Mouse (Mus musculus): ENCODE data around the gene Fgr. TPM values are rescaled to one million over a fixed set of nuclear protein-coding genes. Genes with fewer than 3 reads are reported as not detected.
"Not testable (repeated sequence)": the region's sequence is repeated elsewhere in the genome, so short reads cannot be mapped to it uniquely, and the experiment has no call there.

The Fgr gene
- polyA plus RNA-seq (2021), result not detected

- POLR2A ChIA-PET, result no interaction called here
- no peak for TF ChIP-seq CTCF (IDR thresholded peaks at IDR 0.05)
- H3K27me3 ChIP-seq, result no peaks in the 10 kb centered on the region
- CTCF ChIA-PET, result interaction anchor here (1.2 kb wide), 1 partner anchor 9 kb away, joined by 3 read pairs; no protein-coding TSS in a partner anchor
- DNase-seq (ENCODE audit: low read depth, low spot score) (no peak), ATAC-seq (no peak)
- in situ Hi-C loops (cut with MboI; ENCODE audit: low pct_unique_long_range_greater_than_20kb), result no loop called here
Measured at GRCm38 (mm10) chr4:132973814-132974398, at the start of gene Fgr. Fgr (plus strand) TSS chr4:132974095.

- H3K27me3 ChIP-seq; ATAC-seq; in situ Hi-C loops (cut with MboI; ENCODE audit: low pct_unique_long_range_greater_than_20kb); POLR2A ChIA-PET; DNase-seq (ENCODE audit: low read depth, low spot score): not testable (repeated sequence)
- CTCF ChIA-PET, result interaction anchor here (1.0 to 1.2 kb wide), 2 partner anchors 18 to 79 kb away, joined by 3 to 5 read pairs; no protein-coding TSS in a partner anchor
Measured at GRCm38 (mm10) chr4:132926520-132926919, 47.4 kb upstream of the Fgr start.

- ATAC-seq (no peak), DNase-seq (ENCODE audit: low read depth, low spot score) (no peak)
- no peaks in the 10 kb centered on the region for H3K27me3 ChIP-seq
- peak; percentile 61 for TF ChIP-seq CTCF (IDR thresholded peaks at IDR 0.05)
- ChIA-PET CTCF (interaction anchor here (0.8 to 1.7 kb wide), 7 partner anchors 10 to 107 kb away, joined by 3 to 7 read pairs (median 3); no protein-coding TSS in a partner anchor), POLR2A (interaction anchor here (2.0 kb wide), 1 partner anchor 9 kb away, joined by 4 read pairs; no protein-coding TSS in a partner anchor)
- in situ Hi-C loops (cut with MboI; ENCODE audit: low pct_unique_long_range_greater_than_20kb), result loop anchor here (5.0 kb wide), 1 partner anchor 153 kb away; no protein-coding TSS in a partner anchor
Measured at GRCm38 (mm10) chr4:132930784-132931183, 43.1 kb upstream of the Fgr start.

- no peak for DNase-seq (ENCODE audit: low read depth, low spot score)
- CTCF ChIA-PET, result interaction anchor here (1.9 kb wide), 1 partner anchor 13 kb away, joined by 8 read pairs; no protein-coding TSS in a partner anchor
Measured at GRCm38 (mm10) chr4:132932752-132933404, 41.0 kb upstream of the Fgr start.

GRCm38 (mm10) chr4:132934639-132935038 is 39.3 kb upstream of the Fgr start:
- no peak for ATAC-seq
- CTCF ChIA-PET, result interaction anchor here (0.9 to 1.9 kb wide), 2 partner anchors 11 to 92 kb away, joined by 3 to 8 read pairs; partner anchors contain the start of gene Ppp1r8
- DNase-seq (ENCODE audit: low read depth, low spot score), result no peak
- no peak for TF ChIP-seq CTCF (IDR thresholded peaks at IDR 0.05)
- in situ Hi-C loops (cut with MboI; ENCODE audit: low pct_unique_long_range_greater_than_20kb), result loop anchor here (5.0 kb wide), 1 partner anchor 157 kb away; no protein-coding TSS in a partner anchor
- POLR2A ChIA-PET, result interaction anchor here (1.4 kb wide), 1 partner anchor 13 kb away, joined by 3 read pairs; no protein-coding TSS in a partner anchor
- no peaks in the 10 kb centered on the region for H3K27me3 ChIP-seq

More at GRCm38 (mm10) chr4:132932752-132933404, 41.0 kb upstream of the Fgr start:
- in situ Hi-C loops (cut with MboI; ENCODE audit: low pct_unique_long_range_greater_than_20kb), result loop anchor here (5.0 kb wide), 1 partner anchor 156 kb away; no protein-coding TSS in a partner anchor
- POLR2A ChIA-PET, result no interaction called here
- no peaks in the 10 kb centered on the region for H3K27me3 ChIP-seq
- no peak for ATAC-seq
- TF ChIP-seq CTCF (IDR thresholded peaks at IDR 0.05), result no peak

GRCm38 (mm10) chr4:132938181-132938941 is 35.5 kb upstream of the Fgr start:
- in situ Hi-C loops (cut with MboI; ENCODE audit: low pct_unique_long_range_greater_than_20kb), result no loop called here
- DNase-seq (ENCODE audit: low read depth, low spot score), result no peak
- no peaks in the 10 kb centered on the region for H3K27me3 ChIP-seq
- CTCF ChIA-PET, result interaction anchor here (0.7 to 3.0 kb wide), 2 partner anchors 67 to 70 kb away, joined by 4 to 9 read pairs; no protein-coding TSS in a partner anchor
- no peak for TF ChIP-seq CTCF (IDR thresholded peaks at IDR 0.05)
- POLR2A ChIA-PET, result no interaction called here
- ATAC-seq, result no peak

DNA sequence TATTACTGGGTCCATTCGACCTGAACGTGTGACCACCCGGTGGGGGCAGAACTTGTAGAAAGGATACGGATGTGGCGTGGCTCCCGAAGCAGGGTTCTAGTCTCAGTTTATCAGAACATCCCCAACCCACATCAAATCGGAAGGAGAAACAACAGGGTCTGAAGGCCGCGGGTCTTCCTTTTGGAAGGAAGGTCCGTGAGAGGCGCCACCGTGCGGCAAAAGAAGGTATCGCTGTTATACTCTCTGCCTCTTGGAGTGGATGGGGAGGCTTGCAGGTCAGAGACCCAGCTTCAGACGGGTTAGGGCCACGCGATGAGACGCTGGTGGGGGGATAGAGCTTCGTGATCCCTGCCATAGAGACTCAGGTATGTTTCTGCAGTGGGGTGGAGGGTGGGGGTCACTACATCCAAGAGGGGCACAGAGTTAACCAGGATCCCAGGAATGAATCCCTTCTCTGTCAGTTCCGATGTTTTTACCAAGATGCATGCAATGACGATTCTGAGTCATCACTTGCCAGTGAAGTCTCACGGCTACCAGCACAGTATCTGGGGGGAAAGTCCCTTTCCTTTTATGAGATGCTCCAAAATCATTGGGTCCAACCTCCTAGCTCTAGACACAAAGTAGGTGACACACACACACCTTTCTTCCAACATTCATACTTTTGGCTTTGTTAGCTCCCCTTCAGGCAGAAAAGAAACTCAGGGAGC is 34.3 kb upstream of the Fgr start:
- POLR2A ChIA-PET, result no interaction called here
- in situ Hi-C loops (cut with MboI; ENCODE audit: low pct_unique_long_range_greater_than_20kb), result loop anchor here (10.0 kb wide), 1 partner anchor 275 kb away; the partner anchor contains the start of genes Cd164l2 and Gpr3
- CTCF ChIA-PET, result interaction anchor here (0.7 to 3.0 kb wide), 3 partner anchors 10 to 69 kb away, joined by 3 to 9 read pairs (median 4); no protein-coding TSS in a partner anchor
- no peaks in the 10 kb centered on the region for H3K27me3 ChIP-seq
- ATAC-seq, result no peak
- DNase-seq (ENCODE audit: low read depth, low spot score), result no peak
- TF ChIP-seq CTCF (IDR thresholded peaks at IDR 0.05), result peak; percentile 61

- TF ChIP-seq CTCF (IDR thresholded peaks at IDR 0.05), result no peak
- DNase-seq (ENCODE audit: low read depth, low spot score) (no peak), ATAC-seq (no peak)
- H3K27me3 ChIP-seq, result no peaks in the 10 kb centered on the region
- in situ Hi-C loops (cut with MboI; ENCODE audit: low pct_unique_long_range_greater_than_20kb), result loop anchor here (10.0 kb wide), 1 partner anchor 274 kb away; the partner anchor contains the start of genes Cd164l2 and Gpr3
- POLR2A ChIA-PET, result no interaction called here
- CTCF ChIA-PET, result interaction anchor here (1.1 to 3.0 kb wide), 4 partner anchors 10 to 67 kb away, joined by 3 to 9 read pairs (median 6); no protein-coding TSS in a partner anchor
Measured at GRCm38 (mm10) chr4:132941012-132941729, 32.7 kb upstream of the Fgr start.

GRCm38 (mm10) chr4:132943088-132943487 is 30.8 kb upstream of the Fgr start:
- DNase-seq (ENCODE audit: low read depth, low spot score) (no peak), ATAC-seq (no peak)
- TF ChIP-seq CTCF (IDR thresholded peaks at IDR 0.05), result no peak
- ChIA-PET CTCF (no interaction called here), POLR2A (no interaction called here)
- H3K27me3 ChIP-seq, result no peaks in the 10 kb centered on the region
- in situ Hi-C loops (cut with MboI; ENCODE audit: low pct_unique_long_range_greater_than_20kb), result loop anchor here (10.0 kb wide), 1 partner anchor 272 kb away; the partner anchor contains the start of genes Cd164l2 and Gpr3
